Mouse (Mus musculus) liver, adult 2 months (tissue): ENCODE measurements at regions not wholly inside any gene's neighbourhood (a gene's known extent, or its start where the extent isn't known, plus 50 kb on each side); places are given as distances from the start of the nearest gene placed in this dataset.

Experiments
- DNase-seq: peaks from one replicate; pipeline ENCODE4 v3.0.0-alpha.2; 2011; ENCODE audit warnings: low read depth, low spot score; ENCODE audit errors: extremely low read depth
- H3K27ac ChIP-seq: fragments of 200-500 bp; replicated peaks from 2 replicates; pipeline ENCODE4 v1.5.1; 2012; ENCODE audit warnings: low read depth, mild to moderate bottlenecking, control low read depth, inconsistent platforms, low read length; ENCODE audit not compliant: insufficient read depth
- H3K27me3 ChIP-seq: fragments of 200-500 bp; 2 replicates; pipeline ENCODE4 v1.6.1; 2012; ENCODE audit warnings: mild to moderate bottlenecking, moderate library complexity, low read length, inconsistent platforms; ENCODE audit not compliant: control insufficient read depth, insufficient read depth
- H3K36me3 ChIP-seq: fragments of 200-500 bp; 2 replicates; pipeline ENCODE4 v1.6.1; 2012; ENCODE audit warnings: low read length, inconsistent platforms; ENCODE audit not compliant: control insufficient read depth, insufficient read depth
- H3K4me1 ChIP-seq: fragments of 200-500 bp; 2 replicates; pipeline ENCODE4 v1.6.1; 2011; ENCODE audit warnings: low read length; ENCODE audit not compliant: control insufficient read depth, insufficient read depth
- H3K4me3 ChIP-seq: fragments of 200-500 bp; 2 replicates; pipeline ENCODE4 v1.5.1; 2011; ENCODE audit warnings: low read depth, mild to moderate bottlenecking, control low read depth, low read length, moderate library complexity; ENCODE audit not compliant: insufficient read depth
- H3K79me2 ChIP-seq: fragments of 200-500 bp; 2 replicates; pipeline ENCODE4 v1.6.1; 2012; ENCODE audit warnings: inconsistent platforms, mild to moderate bottlenecking, low read length, moderate library complexity; ENCODE audit not compliant: control insufficient read depth, insufficient read depth
- H3K9ac ChIP-seq: fragments of 200-500 bp; 2 replicates; pipeline ENCODE4 v1.6.1; 2012; ENCODE audit warnings: low read depth, mild to moderate bottlenecking, control low read depth, inconsistent platforms, low read length
- CTCF ChIP-seq: fragments of 200-500 bp; IDR thresholded peaks from 2 replicates; pipeline ENCODE4 v1.5.1; 2011; ENCODE audit warnings: low read depth, low read length, control low read depth
- POLR2A ChIP-seq: fragments of 200-500 bp; IDR thresholded peaks from 2 replicates; pipeline ENCODE4 v1.6.1; 2011; ENCODE audit warnings: low read length, control low read depth; ENCODE audit not compliant: insufficient read depth; ENCODE audit errors: extremely low read depth
- WGBS: fragments of 180-500 bp; shearing (Covaris S2); methylation state at CpG from one replicate; pipeline ENCODE4 v1.1.7; 2018; 5-methylcytosine and 5-hydroxymethylcytosine counted together

GRCm38 (mm10) chr17:73036845-73037244 lies 70.9 kb upstream of the Lclat1 start:
- Histone ChIP-seq H3K27ac (no peak overlapping the region), H3K27me3 (no peaks in the 10 kb centered on the region), H3K79me2 (no peaks in the 10 kb centered on the region), H3K36me3 (no peaks in the 10 kb centered on the region), H3K4me3 (no peak overlapping the region), H3K4me1 (peaks cover 11% of the 10 kb centered on the region), H3K9ac (no peak overlapping the region)
- 59% methylated on average over 3 of the region's 3 CpGs for WGBS
- TF ChIP-seq POLR2A (no peak), CTCF (no peak)
- DNase-seq: no peak

- H3K79me2 ChIP-seq: no peaks in the 10 kb centered on the region
- H3K9ac ChIP-seq: no peak overlapping the region
- no peak overlapping the region for H3K27ac ChIP-seq
- H3K4me3 ChIP-seq: no peak overlapping the region
- peaks cover 11% of the 10 kb centered on the region for H3K4me1 ChIP-seq
- TF ChIP-seq CTCF (no peak), POLR2A (no peak)
- no peaks in the 10 kb centered on the region for H3K36me3 ChIP-seq
- no peaks in the 10 kb centered on the region for H3K27me3 ChIP-seq
- 87% methylated on average over 2 of the region's 2 CpGs for WGBS
- no peak for DNase-seq
These were observed 69.2 kb upstream of the Lclat1 start for GRCm38 (mm10) chr17:73038586-73038985.

GRCm38 (mm10) chr17:73044918-73045580 lies 62.7 kb upstream of the Lclat1 start:
- Histone ChIP-seq H3K27ac (no peak overlapping the region), H3K27me3 (no peaks in the 10 kb centered on the region), H3K4me1 (no peaks in the 10 kb centered on the region), H3K9ac (no peak overlapping the region), H3K36me3 (no peaks in the 10 kb centered on the region), H3K79me2 (no peaks in the 10 kb centered on the region), H3K4me3 (no peak overlapping the region)
- no peak for DNase-seq
- 82% methylated on average over 5 of the region's 5 CpGs for WGBS
- TF ChIP-seq CTCF: no peak
- TF ChIP-seq POLR2A: no peak

- H3K36me3 ChIP-seq: no peaks in the 10 kb centered on the region
- no peaks in the 10 kb centered on the region for H3K27me3 ChIP-seq
- WGBS: 60% methylated on average over 4 of the region's 4 CpGs
- H3K27ac ChIP-seq: no peak overlapping the region
- no peak for DNase-seq
- no peak overlapping the region for H3K4me3 ChIP-seq
- no peak overlapping the region for H3K9ac ChIP-seq
- no peaks in the 10 kb centered on the region for H3K79me2 ChIP-seq
- no peaks in the 10 kb centered on the region for H3K4me1 ChIP-seq
- TF ChIP-seq POLR2A (no peak), CTCF (no peak)
These were observed 60.8 kb upstream of the Lclat1 start for GRCm38 (mm10) chr17:73046985-73047384.

- WGBS: 74% methylated on average over 2 of the region's 2 CpGs
- no peak for DNase-seq
- H3K4me1 ChIP-seq: no peaks in the 10 kb centered on the region
- no peak overlapping the region for H3K27ac ChIP-seq
- H3K9ac ChIP-seq: no peak overlapping the region
- no peaks in the 10 kb centered on the region for H3K36me3 ChIP-seq
- no peak for TF ChIP-seq POLR2A
- no peak overlapping the region for H3K4me3 ChIP-seq
- H3K79me2 ChIP-seq: no peaks in the 10 kb centered on the region
- no peaks in the 10 kb centered on the region for H3K27me3 ChIP-seq
These were observed 59.6 kb upstream of the Lclat1 start for GRCm38 (mm10) chr17:73048164-73048563.

- Histone ChIP-seq H3K36me3 (no peaks in the 10 kb centered on the region), H3K27ac (no peak overlapping the region), H3K4me1 (no peaks in the 10 kb centered on the region), H3K27me3 (no peaks in the 10 kb centered on the region), H3K79me2 (no peaks in the 10 kb centered on the region), H3K4me3 (no peak overlapping the region), H3K9ac (no peak overlapping the region)
- TF ChIP-seq POLR2A (no peak), CTCF (no peak)
- DNase-seq: no peak
- 92% methylated on average over 2 of the region's 2 CpGs for WGBS
These were observed 54.8 kb upstream of the Lclat1 start for GRCm38 (mm10) chr17:73052956-73053355.
